Mouse (Mus musculus): ENCODE data around the gene Il4ra. TPM values are rescaled to one million over a fixed set of nuclear protein-coding genes. Genes with fewer than 3 reads are reported as not detected.

Gene Il4ra
- polyA plus RNA-seq, 1 experiment from 2014 or later, result 11.4 TPM

Other genes with a start within 250 kb of the Il4ra start
- 9.0 and 9.1 TPM in 2 replicates for gene Kdm8, start 107.4 kb upstream of the Il4ra start, polyA plus RNA-seq (2015; fragmentation: Nextera tagmentation; extraction: Ambion mirVana)
- 102 and 103 TPM in 2 replicates for gene Nsmce1, start 60.5 kb upstream of the Il4ra start, polyA plus RNA-seq (2015; fragmentation: Nextera tagmentation; extraction: Ambion mirVana)
- 0.61 and 0.92 TPM in 2 replicates for gene Il21r, start 51.3 kb downstream of the Il4ra start, polyA plus RNA-seq (2015; fragmentation: Nextera tagmentation; extraction: Ambion mirVana)
- 22.4 and 26.0 TPM in 2 replicates for gene Gtf3c1, start 155.7 kb downstream of the Il4ra start, polyA plus RNA-seq (2015; fragmentation: Nextera tagmentation; extraction: Ambion mirVana)
- gene D430042O09Rik, start 155.8 kb downstream of the Il4ra start, polyA plus RNA-seq (2015; fragmentation: Nextera tagmentation; extraction: Ambion mirVana), result 6.4 and 6.6 TPM in 2 replicates

Data from limb, embryonic 15.5 days (tissue).